Mouse (Mus musculus) right cerebral cortex, adult 18-20 months (tissue): ENCODE measurements around the gene Gm20388.

Experiments used
- DNase-seq: peaks from one replicate; pipeline ENCODE4 v3.0.0; 2022; ENCODE audit warnings: mixed read lengths

Gene Gm20388

GRCm38 (mm10) chr8:120520707-120521590 lies 610.3 kb downstream of the Gm20388 start:
- no peak for DNase-seq

- no peak for DNase-seq
Observed at GRCm38 (mm10) chr8:120521591-120521965, 610.9 kb downstream of the Gm20388 start.

- DNase-seq, result no peak
Observed at GRCm38 (mm10) chr8:120523641-120524040, 613.0 kb downstream of the Gm20388 start.

- DNase-seq, result no peak
Observed at GRCm38 (mm10) chr8:120525135-120525534, 614.5 kb downstream of the Gm20388 start.

- no peak for DNase-seq
Observed at GRCm38 (mm10) chr8:120525832-120526231, 615.2 kb downstream of the Gm20388 start.

GRCm38 (mm10) chr8:120526577-120526976 lies 615.9 kb downstream of the Gm20388 start:
- no peak for DNase-seq

- no peak for DNase-seq
Observed at GRCm38 (mm10) chr8:120528332-120528731, 617.7 kb downstream of the Gm20388 start.

GRCm38 (mm10) chr8:120529226-120529625 lies 618.6 kb downstream of the Gm20388 start:
- DNase-seq, result no peak

GRCm38 (mm10) chr8:120530954-120531656 lies 620.5 kb downstream of the Gm20388 start:
- DNase-seq, result no peak

- no peak for DNase-seq
Observed at GRCm38 (mm10) chr8:120531775-120532516, 621.3 kb downstream of the Gm20388 start.

GRCm38 (mm10) chr8:120532517-120533215 lies 622.0 kb downstream of the Gm20388 start:
- DNase-seq, result peak; percentile 49

GRCm38 (mm10) chr8:120533380-120533779 lies 622.7 kb downstream of the Gm20388 start:
- DNase-seq, result no peak

GRCm38 (mm10) chr8:120534080-120534479 lies 623.4 kb downstream of the Gm20388 start:
- DNase-seq, result no peak

- DNase-seq, result peak; percentile 87
Observed at GRCm38 (mm10) chr8:120534504-120535368, 624.1 kb downstream of the Gm20388 start.

- peak; percentile 88 for DNase-seq
Observed at GRCm38 (mm10) chr8:120535452-120536305, 625.0 kb downstream of the Gm20388 start.

- peak; percentile 66 for DNase-seq
Observed at GRCm38 (mm10) chr8:120536306-120537206, 625.9 kb downstream of the Gm20388 start.

- DNase-seq, result peak; percentile 71
Observed at GRCm38 (mm10) chr8:120537207-120537817, 626.7 kb downstream of the Gm20388 start.

GRCm38 (mm10) chr8:120537818-120538396 lies 627.3 kb downstream of the Gm20388 start:
- DNase-seq, result peak; percentile 78
